Mouse (Mus musculus) intestine, embryonic 16.5 days (tissue): ENCODE results near the gene Eml1. TPM values are rescaled to one million over a fixed set of nuclear protein-coding genes. Genes with fewer than 3 reads are reported as not detected.

ENCODE experiments used
- ATAC-seq: fragments of 200-750 bp; cut with Nextera tagmentation; 2 replicates; pipeline ENCODE4 v1.8.0; 2017; ENCODE audit warnings: moderate TSS enrichment, moderate library complexity
- H3K27ac ChIP-seq: fragments of 300-500 bp; sonication (generic); 2 replicates; pipeline ENCODE4 v1.5.1; 2014; ENCODE audit warnings: mild to moderate bottlenecking, low read length
- H3K27me3 ChIP-seq: fragments of 300-500 bp; sonication (generic); replicated peaks from 2 replicates; pipeline ENCODE4 v1.6.1; 2014; ENCODE audit warnings: low read length, control low read depth, mixed read lengths; ENCODE audit not compliant: control insufficient read depth, insufficient read depth
- H3K36me3 ChIP-seq: fragments of 300-500 bp; sonication (generic); 2 replicates; pipeline ENCODE4 v1.6.1; 2014; ENCODE audit warnings: low read length, control low read depth; ENCODE audit not compliant: control insufficient read depth, insufficient read depth
- H3K4me1 ChIP-seq: fragments of 300-500 bp; sonication (generic); 2 replicates; pipeline ENCODE4 v1.6.1; 2014; ENCODE audit warnings: low read length, control low read depth, mixed read lengths; ENCODE audit not compliant: control insufficient read depth, insufficient read depth
- H3K4me2 ChIP-seq: fragments of 300-500 bp; sonication (generic); 2 replicates; pipeline ENCODE4 v1.6.1; 2014; ENCODE audit warnings: low read depth, low read length, control low read depth
- H3K4me3 ChIP-seq: fragments of 300-500 bp; sonication (generic); 2 replicates; pipeline ENCODE4 v1.5.1; 2014; ENCODE audit warnings: mild to moderate bottlenecking, low read length
- H3K9ac ChIP-seq: fragments of 300-500 bp; sonication (generic); 2 replicates; pipeline ENCODE4 v1.6.1; 2014; ENCODE audit warnings: low read depth, low read length
- H3K9me3 ChIP-seq: fragments of 300-500 bp; sonication (generic); 2 replicates; pipeline ENCODE4 v1.6.1; 2016; ENCODE audit warnings: low read length, control low read depth; ENCODE audit not compliant: control insufficient read depth
- WGBS: fragments of 180-500 bp; shearing (Covaris S2); extraction: QIAGEN DNeasy Blood & Tissue Kit; methylation state at CpG from one replicate; pipeline ENCODE4 v1.1.7; 2014; 5-methylcytosine and 5-hydroxymethylcytosine counted together
- polyA plus RNA-seq: library from polyadenylated mRNA; unstranded; fragments of >200 nt; fragmentation: Nextera tagmentation; extraction: Ambion mirVana; gene quantifications from 2 replicates; pipeline ENCODE4 v1.2.1, GENCODE M21; 2015

Gene Eml1
- polyA plus RNA-seq, 1 experiment from 2014 or later: 63.7 TPM

GRCm38 (mm10) chr12:108430964-108431363, 60.2 kb downstream of the Eml1 start:
- H3K4me3 ChIP-seq: no peak overlapping the region
- H3K27ac ChIP-seq: peak overlapping the region; percentile 3; the same call in 1 of the 2 replicates
- no peaks in the 10 kb centered on the region for H3K36me3 ChIP-seq
- H3K4me2 ChIP-seq: no peak overlapping the region
- peaks cover 31% of the 10 kb centered on the region for H3K4me1 ChIP-seq
- no peaks in the 10 kb centered on the region for H3K9me3 ChIP-seq
- no peaks in the 10 kb centered on the region for H3K27me3 ChIP-seq
- WGBS: 52% methylated on average over 3 of the region's 3 CpGs
- no peak for ATAC-seq
- H3K9ac ChIP-seq: no peak overlapping the region

DNA sequence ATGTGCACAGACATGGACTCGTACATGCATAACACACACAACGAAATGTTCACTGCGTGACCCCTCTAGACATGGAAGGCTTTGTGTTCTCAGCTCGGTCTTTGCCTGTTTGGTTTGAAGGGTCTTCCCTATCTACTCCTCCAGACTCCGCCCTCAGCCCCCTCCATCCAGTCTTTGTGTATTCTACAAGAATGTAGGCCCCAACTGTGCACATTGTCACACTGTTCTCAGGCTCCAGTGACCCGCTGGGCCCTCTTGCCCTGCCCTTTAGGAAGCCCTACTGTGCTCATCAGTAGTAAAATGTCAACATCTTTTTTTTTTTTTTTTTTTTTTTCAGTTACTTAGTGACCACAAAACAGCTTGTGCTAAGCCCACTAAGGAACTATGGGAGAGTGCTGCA, 61.0 kb downstream of the Eml1 start:
- Histone ChIP-seq H3K36me3 (no peaks in the 10 kb centered on the region), H3K9ac (no peak overlapping the region), H3K4me1 (peaks cover 35% of the 10 kb centered on the region), H3K4me3 (no peak overlapping the region), H3K27me3 (no peaks in the 10 kb centered on the region), H3K4me2 (no peak overlapping the region), H3K27ac (no peak overlapping the region), H3K9me3 (no peaks in the 10 kb centered on the region)
- no peak for ATAC-seq
- WGBS: 81% methylated on average over 6 of the region's 6 CpGs

DNA sequence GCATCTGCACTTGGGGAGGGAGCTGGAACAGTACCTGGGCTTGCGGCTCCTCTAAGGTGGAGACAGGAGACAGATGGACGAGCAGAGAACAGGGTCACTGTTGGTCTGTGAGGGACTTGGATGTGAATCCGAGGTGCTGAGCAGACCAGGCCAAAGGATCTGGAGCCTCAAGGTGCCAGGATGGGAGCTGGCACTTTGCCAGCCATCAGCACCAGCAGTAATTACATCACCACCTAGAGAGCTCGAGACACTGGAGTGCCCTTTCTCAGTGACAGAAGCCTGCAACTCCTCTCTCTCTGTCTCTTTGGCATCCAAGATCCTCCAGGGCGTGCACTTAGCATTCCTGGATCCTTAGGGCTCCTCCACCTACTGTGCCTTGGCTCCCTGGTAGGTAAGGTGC, 61.8 kb downstream of the Eml1 start:
- Histone ChIP-seq H3K27me3 (no peaks in the 10 kb centered on the region), H3K27ac (peak overlapping the region; percentile 5), H3K4me2 (no peak overlapping the region), H3K9me3 (no peaks in the 10 kb centered on the region), H3K4me3 (no peak overlapping the region), H3K4me1 (peaks cover 43% of the 10 kb centered on the region), H3K36me3 (no peaks in the 10 kb centered on the region), H3K9ac (peak overlapping the region; percentile 11; the same call in 1 of the 2 replicates)
- WGBS: 69% methylated on average over 5 of the region's 5 CpGs
- ATAC-seq: no peak

DNA sequence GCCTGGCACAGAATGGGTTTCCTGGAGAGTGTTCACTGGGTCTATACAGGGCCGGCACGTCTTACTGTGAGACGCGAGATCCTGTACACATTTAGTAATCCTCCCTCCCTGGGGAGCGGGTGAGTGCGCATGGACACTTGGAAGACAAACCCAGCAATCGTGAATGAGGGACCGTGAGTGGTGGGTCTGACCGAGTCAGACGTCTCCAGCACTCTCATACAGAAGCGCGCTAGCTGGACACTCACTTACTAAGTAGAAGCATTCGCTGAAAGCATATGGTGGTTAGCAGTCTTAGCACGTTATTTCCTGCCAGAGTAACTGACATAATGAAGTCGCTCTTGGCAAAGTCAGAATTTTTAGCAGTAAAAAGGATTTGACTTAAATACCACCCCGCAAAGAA, 62.3 kb downstream of the Eml1 start:
- Histone ChIP-seq H3K4me2 (no peak overlapping the region), H3K9ac (peak overlapping the region; percentile 11; the same call in 1 of the 2 replicates), H3K27ac (peak overlapping the region; percentile 5; the same call in 1 of the 2 replicates), H3K4me3 (no peak overlapping the region), H3K27me3 (no peaks in the 10 kb centered on the region), H3K36me3 (no peaks in the 10 kb centered on the region), H3K9me3 (no peaks in the 10 kb centered on the region), H3K4me1 (peaks cover 45% of the 10 kb centered on the region)
- 71% methylated on average over 16 of the region's 16 CpGs for WGBS
- no peak for ATAC-seq

DNA sequence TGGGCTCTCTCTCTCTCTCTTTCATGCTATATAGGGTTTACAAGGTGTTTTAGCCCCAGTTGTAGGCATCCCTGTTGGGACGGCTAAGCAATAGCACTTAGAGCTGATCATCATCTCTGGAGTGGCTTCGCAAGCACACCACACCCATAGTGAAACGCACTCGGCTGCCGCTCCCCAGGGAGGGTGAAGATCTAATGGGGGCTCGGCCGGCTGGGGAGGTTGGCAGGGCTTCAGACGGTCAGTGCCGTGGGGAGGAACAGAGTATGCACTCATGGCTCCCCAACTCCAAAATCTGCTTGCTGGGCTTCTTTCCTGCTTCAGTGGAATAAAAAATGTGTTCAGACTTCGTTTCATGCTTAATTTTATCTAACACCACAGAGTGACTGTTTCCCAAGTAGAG, 62.7 kb downstream of the Eml1 start:
- H3K9me3 ChIP-seq: no peaks in the 10 kb centered on the region
- H3K4me2 ChIP-seq: no peak overlapping the region
- H3K27ac ChIP-seq: no peak overlapping the region
- H3K4me3 ChIP-seq: no peak overlapping the region
- ATAC-seq: no peak
- no peaks in the 10 kb centered on the region for H3K27me3 ChIP-seq
- H3K4me1 ChIP-seq: peaks cover 47% of the 10 kb centered on the region
- no peaks in the 10 kb centered on the region for H3K36me3 ChIP-seq
- WGBS: 72% methylated on average over 10 of the region's 10 CpGs
- H3K9ac ChIP-seq: no peak overlapping the region

DNA sequence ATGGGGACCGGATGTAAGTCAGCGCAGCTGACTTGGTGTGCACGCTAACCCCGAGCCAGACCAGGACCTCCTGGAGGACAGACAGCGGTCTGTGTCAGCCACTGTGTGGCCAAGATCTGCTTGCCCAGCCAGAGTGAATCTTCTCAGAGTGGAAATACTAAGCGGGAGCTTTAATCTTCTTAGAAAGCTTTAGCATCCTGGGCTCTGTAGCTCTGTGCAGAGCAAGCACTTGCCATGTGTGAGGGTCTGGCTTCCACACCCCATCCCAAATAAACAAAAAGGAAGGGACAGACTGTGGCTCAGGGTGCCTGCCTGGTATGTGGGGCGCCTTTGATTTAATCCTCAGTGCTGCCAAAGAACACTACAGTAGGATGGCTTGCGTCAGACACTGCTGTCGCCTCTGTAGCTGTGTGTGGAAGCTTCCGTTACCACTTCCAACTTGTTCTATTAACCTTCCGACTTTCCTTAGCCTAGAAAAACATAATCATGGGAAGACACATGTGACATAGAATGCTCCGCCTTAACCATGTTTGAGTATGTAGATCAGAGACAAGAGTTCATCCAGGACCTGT, 64.8 kb downstream of the Eml1 start:
- WGBS: 53% methylated on average over 12 of the region's 12 CpGs
- Histone ChIP-seq H3K27ac (peak overlapping the region; percentile 97), H3K27me3 (no peaks in the 10 kb centered on the region), H3K4me3 (no peak overlapping the region), H3K4me2 (no peak overlapping the region), H3K9ac (peak overlapping the region; percentile 49), H3K9me3 (no peaks in the 10 kb centered on the region), H3K4me1 (peaks cover 46% of the 10 kb centered on the region), H3K36me3 (no peaks in the 10 kb centered on the region)
- no peak for ATAC-seq

DNA sequence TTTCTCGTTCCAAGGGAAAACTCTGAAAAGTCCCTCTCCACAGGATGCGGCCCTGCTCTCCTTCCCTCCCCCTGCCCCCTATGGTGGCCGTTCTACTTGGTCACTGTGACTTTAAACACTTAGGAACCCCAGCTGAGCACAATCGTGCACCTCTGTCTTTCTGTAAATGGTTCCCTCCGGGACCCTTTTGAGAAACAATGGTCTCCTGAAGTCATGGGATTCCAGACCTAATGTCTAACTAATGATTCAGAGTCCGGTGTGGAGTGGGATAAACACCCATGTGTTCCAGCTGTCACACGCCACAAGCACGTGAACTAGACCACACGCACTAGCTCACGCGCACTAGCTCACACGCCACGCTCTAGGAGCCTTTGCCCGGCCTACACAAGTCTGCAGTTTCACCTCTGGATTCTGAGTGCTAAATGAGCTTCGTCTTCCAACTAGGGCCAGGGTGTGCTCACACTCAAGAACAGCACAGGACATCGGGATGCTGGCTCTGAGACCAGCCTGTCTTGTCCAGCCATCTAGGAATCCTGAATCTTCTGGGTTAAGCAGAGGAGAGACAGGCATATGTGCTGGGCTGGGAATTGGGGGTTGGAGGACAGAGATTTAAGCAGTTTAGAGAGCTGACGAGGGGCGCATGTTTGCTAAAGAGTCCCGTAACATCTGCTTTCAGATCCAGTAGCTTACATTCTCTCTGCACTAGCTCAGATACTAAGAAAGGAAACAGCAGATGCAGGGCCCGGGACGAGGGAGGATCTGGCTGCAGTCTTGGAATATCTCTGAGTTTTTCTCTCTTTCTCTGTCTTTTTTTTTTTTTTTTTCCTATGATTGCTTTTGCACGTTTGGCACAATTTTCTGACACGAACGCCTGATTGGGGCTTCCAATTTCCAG, 65.5 kb downstream of the Eml1 start:
- Histone ChIP-seq H3K36me3 (no peaks in the 10 kb centered on the region), H3K27ac (peak overlapping the region; percentile 97), H3K4me3 (0 out of 2 replicates have a peak overlapping the region, but pooled peaks have one; percentile 2), H3K27me3 (no peaks in the 10 kb centered on the region), H3K9me3 (no peaks in the 10 kb centered on the region), H3K9ac (peak overlapping the region; percentile 49), H3K4me2 (no peak overlapping the region), H3K4me1 (peaks cover 44% of the 10 kb centered on the region)
- WGBS: 42% methylated on average over 24 of the region's 24 CpGs
- peak; percentile 62 for ATAC-seq

GRCm38 (mm10) chr12:108437446-108437845, 66.7 kb downstream of the Eml1 start:
- WGBS: 83% methylated on average over 13 of the region's 13 CpGs
- peak overlapping the region; percentile 97 for H3K27ac ChIP-seq
- ATAC-seq: no peak

GRCm38 (mm10) chr12:108443271-108443670, 72.5 kb downstream of the Eml1 start:
- Histone ChIP-seq H3K4me3 (no peak overlapping the region), H3K9me3 (no peaks in the 10 kb centered on the region), H3K27ac (peak overlapping the region; percentile 68), H3K27me3 (no peaks in the 10 kb centered on the region), H3K4me1 (peaks cover 20% of the 10 kb centered on the region), H3K4me2 (0 out of 2 replicates have a peak overlapping the region, but pooled peaks have one; percentile 10), H3K36me3 (no peaks in the 10 kb centered on the region), H3K9ac (0 out of 2 replicates have a peak overlapping the region, but pooled peaks have one; percentile 13)
- ATAC-seq: peak; percentile 81
- WGBS: 6% methylated on average over 10 of the region's 10 CpGs

More at GRCm38 (mm10) chr12:108437446-108437845, 66.7 kb downstream of the Eml1 start:
- Histone ChIP-seq H3K4me1 (peaks cover 37% of the 10 kb centered on the region), H3K36me3 (no peaks in the 10 kb centered on the region), H3K4me2 (no peak overlapping the region), H3K9ac (peak overlapping the region; percentile 24; the same call in 1 of the 2 replicates), H3K9me3 (no peaks in the 10 kb centered on the region), H3K27me3 (no peaks in the 10 kb centered on the region), H3K4me3 (no peak overlapping the region)
